Mouse (Mus musculus): ENCODE data around the gene Olfr1427. TPM values are rescaled to one million over a fixed set of nuclear protein-coding genes. Genes with fewer than 3 reads are reported as not detected.
"Not testable (repeated sequence)": the region's sequence is repeated elsewhere in the genome, so short reads cannot be mapped to it uniquely, and the experiment has no call there.

Gene Olfr1427
- polyA plus RNA-seq, 1 experiment from 2014 or later = not detected

DNA sequence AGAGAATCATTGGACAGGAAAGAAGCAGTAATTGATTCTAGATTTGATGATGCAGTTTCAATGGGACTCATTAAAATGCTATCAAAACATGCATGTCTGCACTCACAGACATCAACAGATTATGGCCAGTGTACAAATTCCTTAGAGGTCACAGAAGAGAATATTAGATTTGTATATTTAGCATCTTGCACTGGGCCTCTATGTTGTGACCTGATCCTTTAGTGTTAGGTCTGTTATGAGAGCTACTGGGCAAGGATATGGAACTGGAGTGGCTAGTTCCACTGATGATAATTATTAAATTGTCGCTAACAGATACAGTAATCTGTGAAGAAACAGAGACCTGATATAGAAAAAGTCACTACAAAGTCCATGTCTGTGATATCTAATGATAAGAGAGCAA, 11.2 kb downstream of the Olfr1427 start, which contains the start of gene Olfr1426:
Olfr1426 (minus strand) TSS at position 101 of the 400 bp plus-strand sequence.
- no peak within 1 kb of the TSS for H3K4me2 ChIP-seq (ENCODE audit: low read depth, low read length)
- H3K27me3 ChIP-seq (replicated peaks; ENCODE audit: control insufficient read depth, insufficient read depth, low read length) = no peaks in the 10 kb centered on the region
- no peaks in the 10 kb centered on the region for H3K4me1 ChIP-seq (ENCODE audit: control insufficient read depth, insufficient read depth, low read length)
- H3K4me3 ChIP-seq (ENCODE audit: low read depth, low read length) = no peak within 1 kb of the TSS
- H3K27ac ChIP-seq (replicated peaks; ENCODE audit: low read depth, low read length) = no peak within 1 kb of the TSS
- H3K9ac ChIP-seq (ENCODE audit: low read depth, low read length) = no peak within 1 kb of the TSS
- no peak for DNase-seq (ENCODE audit: low spot score)
- WGBS = 67% methylated on average over 1 of the region's 1 CpGs
- ATAC-seq (ENCODE audit: low read depth) = no peak
- no peaks in the 10 kb centered on the region for H3K36me3 ChIP-seq (ENCODE audit: control insufficient read depth, insufficient read depth, low read length)
- no peaks in the 10 kb centered on the region for H3K9me3 ChIP-seq (ENCODE audit: control insufficient read depth, low read length)

DNA sequence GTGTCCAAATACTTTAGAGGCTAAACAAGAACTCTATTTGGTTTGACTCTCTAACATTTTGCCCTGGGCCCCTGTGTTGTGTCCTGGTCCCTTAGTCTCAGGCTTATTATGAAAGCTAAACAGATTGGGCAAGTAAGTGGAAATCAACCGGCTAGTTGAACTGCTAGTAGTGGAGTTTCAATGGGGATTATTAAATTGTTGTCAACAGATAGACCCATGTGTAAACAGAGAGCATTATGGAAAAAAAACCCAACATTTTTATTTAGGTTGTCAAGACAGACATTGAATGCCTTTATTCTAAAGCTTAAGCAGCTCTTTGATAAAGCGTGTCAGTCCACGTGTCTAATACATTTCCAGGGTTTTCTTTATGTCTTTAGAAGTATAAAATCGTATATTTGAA, 25.5 kb downstream of the Olfr1427 start, which contains the start of gene Olfr1425:
Olfr1425 (minus strand) TSS at position 101 of the 400 bp plus-strand sequence.
- H3K4me3 ChIP-seq (ENCODE audit: low read depth, low read length); H3K27me3 ChIP-seq (replicated peaks; ENCODE audit: control insufficient read depth, insufficient read depth, low read length); H3K4me1 ChIP-seq (ENCODE audit: control insufficient read depth, insufficient read depth, low read length); ATAC-seq (ENCODE audit: low read depth); DNase-seq (ENCODE audit: low spot score); H3K4me2 ChIP-seq (ENCODE audit: low read depth, low read length); H3K9ac ChIP-seq (ENCODE audit: low read depth, low read length); H3K9me3 ChIP-seq (ENCODE audit: control insufficient read depth, low read length); H3K36me3 ChIP-seq (ENCODE audit: control insufficient read depth, insufficient read depth, low read length); H3K27ac ChIP-seq (replicated peaks; ENCODE audit: low read depth, low read length): not testable (repeated sequence)
- WGBS = 81% methylated on average over 4 of the region's 4 CpGs

DNA sequence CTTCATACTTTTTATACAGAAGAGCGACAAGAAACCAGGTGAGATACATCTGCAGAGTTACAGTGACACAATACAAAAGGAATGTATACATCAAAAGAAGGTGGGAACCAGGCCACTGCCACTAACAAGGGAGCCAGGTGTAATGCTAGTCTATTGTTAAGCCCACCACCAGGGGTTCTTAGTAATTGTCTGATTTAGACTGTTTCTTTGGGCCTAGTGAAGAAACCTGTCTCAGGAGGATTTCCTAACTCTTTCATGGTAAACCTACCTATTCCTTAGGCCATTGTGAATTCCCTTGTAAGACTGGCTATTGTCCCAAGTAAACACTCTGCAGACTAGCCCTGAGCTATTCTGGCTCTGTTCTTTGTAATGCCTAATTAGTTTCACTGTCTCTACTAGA, 33.6 kb downstream of the Olfr1427 start:
- not testable (repeated sequence) for H3K27me3 ChIP-seq (replicated peaks; ENCODE audit: control insufficient read depth, insufficient read depth, low read length); DNase-seq (ENCODE audit: low spot score); ATAC-seq (ENCODE audit: low read depth); H3K9me3 ChIP-seq (ENCODE audit: control insufficient read depth, low read length); H3K4me2 ChIP-seq (ENCODE audit: low read depth, low read length); H3K36me3 ChIP-seq (ENCODE audit: control insufficient read depth, insufficient read depth, low read length); H3K9ac ChIP-seq (ENCODE audit: low read depth, low read length); H3K27ac ChIP-seq (replicated peaks; ENCODE audit: low read depth, low read length); H3K4me3 ChIP-seq (ENCODE audit: low read depth, low read length); H3K4me1 ChIP-seq (ENCODE audit: control insufficient read depth, insufficient read depth, low read length)
- 84% methylated on average over 1 of the region's 1 CpGs for WGBS

DNA sequence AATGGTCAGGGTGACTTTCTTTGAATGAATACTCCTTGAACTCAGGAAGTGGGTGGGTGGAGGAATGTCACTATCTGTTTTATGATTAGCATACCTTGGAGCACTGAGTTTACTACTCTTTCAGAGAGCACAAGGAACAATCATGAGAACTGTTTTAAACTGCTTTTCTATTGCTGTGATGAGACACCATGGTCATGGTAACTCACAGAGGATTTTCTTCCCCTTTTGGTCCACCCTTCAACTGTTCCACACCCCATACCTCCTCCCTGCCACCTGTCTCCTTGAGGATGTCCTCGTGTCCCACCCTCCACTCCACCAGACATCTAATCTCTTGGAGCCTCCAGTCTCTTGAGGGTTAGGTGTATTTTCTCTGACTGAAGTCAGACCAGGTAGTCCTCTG, 35.3 kb downstream of the Olfr1427 start:
- not testable (repeated sequence) for H3K36me3 ChIP-seq (ENCODE audit: control insufficient read depth, insufficient read depth, low read length); H3K9ac ChIP-seq (ENCODE audit: low read depth, low read length); H3K4me3 ChIP-seq (ENCODE audit: low read depth, low read length); DNase-seq (ENCODE audit: low spot score); H3K27me3 ChIP-seq (replicated peaks; ENCODE audit: control insufficient read depth, insufficient read depth, low read length); ATAC-seq (ENCODE audit: low read depth); H3K9me3 ChIP-seq (ENCODE audit: control insufficient read depth, low read length); H3K27ac ChIP-seq (replicated peaks; ENCODE audit: low read depth, low read length); H3K4me1 ChIP-seq (ENCODE audit: control insufficient read depth, insufficient read depth, low read length); H3K4me2 ChIP-seq (ENCODE audit: low read depth, low read length)
- 64% methylated on average over 1 of the region's 1 CpGs for WGBS

DNA sequence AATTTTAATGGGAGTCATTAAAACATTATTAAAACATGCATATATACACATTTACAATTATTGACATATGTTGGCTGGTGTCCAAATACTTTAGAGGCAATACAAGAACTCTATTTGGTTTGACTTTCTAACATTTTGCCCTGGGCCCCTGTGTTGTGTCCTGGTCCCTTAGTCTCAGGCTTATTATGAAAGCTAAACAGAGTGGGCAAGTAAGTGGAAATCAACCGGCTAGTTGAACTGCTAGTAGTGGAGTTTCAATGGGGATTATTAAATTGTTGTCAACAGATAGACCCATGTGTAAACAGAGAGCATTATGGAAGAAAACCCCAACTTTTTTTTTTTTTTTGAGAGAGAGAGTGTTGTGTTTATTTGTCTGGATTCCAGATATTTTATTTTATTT, 40.6 kb downstream of the Olfr1427 start, which contains the start of gene Olfr1424:
Olfr1424 (minus strand) TSS at position 101 of the 400 bp plus-strand sequence.
- H3K9ac ChIP-seq (ENCODE audit: low read depth, low read length); H3K27me3 ChIP-seq (replicated peaks; ENCODE audit: control insufficient read depth, insufficient read depth, low read length); H3K4me2 ChIP-seq (ENCODE audit: low read depth, low read length); H3K27ac ChIP-seq (replicated peaks; ENCODE audit: low read depth, low read length); ATAC-seq (ENCODE audit: low read depth); H3K36me3 ChIP-seq (ENCODE audit: control insufficient read depth, insufficient read depth, low read length); H3K4me3 ChIP-seq (ENCODE audit: low read depth, low read length); H3K9me3 ChIP-seq (ENCODE audit: control insufficient read depth, low read length); H3K4me1 ChIP-seq (ENCODE audit: control insufficient read depth, insufficient read depth, low read length); DNase-seq (ENCODE audit: low spot score): not testable (repeated sequence)
- 90% methylated on average over 1 of the region's 1 CpGs for whole genome bisulfite sequencing

Other genes starting within 250 kb of the Olfr1427 start
- not detected in 2 replicates for gene Olfr1418, start 242.3 kb downstream of the Olfr1427 start, polyA plus RNA-seq (2014; fragmentation: Nextera tagmentation; extraction: Ambion mirVana)
- not detected in 2 replicates for gene Olfr1419, start 228.2 kb downstream of the Olfr1427 start, polyA plus RNA-seq (2014; fragmentation: Nextera tagmentation; extraction: Ambion mirVana)
- 0.19 and 0.22 TPM in 2 replicates for gene Olfr1420, start 216.8 kb downstream of the Olfr1427 start, polyA plus RNA-seq (2014; fragmentation: Nextera tagmentation; extraction: Ambion mirVana)
- 18.7 and 19.4 TPM in 2 replicates for gene Patl1, start 190.9 kb downstream of the Olfr1427 start, polyA plus RNA-seq (2014; fragmentation: Nextera tagmentation; extraction: Ambion mirVana)
- 9.0 and 10.1 TPM in 2 replicates for gene Osbp, start 137.4 kb downstream of the Olfr1427 start, polyA plus RNA-seq (2014; fragmentation: Nextera tagmentation; extraction: Ambion mirVana)
- gene Olfr1423, start 62.0 kb downstream of the Olfr1427 start, polyA plus RNA-seq (2014; fragmentation: Nextera tagmentation; extraction: Ambion mirVana) = not detected in 2 replicates
- gene Olfr1424, start 40.7 kb downstream of the Olfr1427 start, polyA plus RNA-seq (2014; fragmentation: Nextera tagmentation; extraction: Ambion mirVana) = not detected in 2 replicates
- gene Olfr1425, start 25.6 kb downstream of the Olfr1427 start, polyA plus RNA-seq (2014; fragmentation: Nextera tagmentation; extraction: Ambion mirVana) = not detected in 2 replicates
- gene Olfr1426, start 11.3 kb downstream of the Olfr1427 start, polyA plus RNA-seq (2014; fragmentation: Nextera tagmentation; extraction: Ambion mirVana) = not detected in 2 replicates
- 0.29 TPM in 1 of 2 replicates, not detected in the other for gene Olfr1428, start 12.6 kb upstream of the Olfr1427 start, polyA plus RNA-seq (2014; fragmentation: Nextera tagmentation; extraction: Ambion mirVana)
- gene Olfr76, start 19.9 kb upstream of the Olfr1427 start, polyA plus RNA-seq (2014; fragmentation: Nextera tagmentation; extraction: Ambion mirVana) = not detected in 2 replicates
- gene Olfr1555-ps1, start 66.8 kb upstream of the Olfr1427 start, polyA plus RNA-seq (2014; fragmentation: Nextera tagmentation; extraction: Ambion mirVana) = 0.14 TPM in 1 of 2 replicates, not detected in the other
- not detected in 2 replicates for gene Olfr1431, start 97.3 kb upstream of the Olfr1427 start, polyA plus RNA-seq (2014; fragmentation: Nextera tagmentation; extraction: Ambion mirVana)
- 0.19 TPM in 1 of 2 replicates, not detected in the other for gene Olfr1432, start 129.3 kb upstream of the Olfr1427 start, polyA plus RNA-seq (2014; fragmentation: Nextera tagmentation; extraction: Ambion mirVana)
- not detected in 2 replicates for gene Olfr262, start 138.3 kb upstream of the Olfr1427 start, polyA plus RNA-seq (2014; fragmentation: Nextera tagmentation; extraction: Ambion mirVana)
- gene Olfr235, start 157.7 kb upstream of the Olfr1427 start, polyA plus RNA-seq (2014; fragmentation: Nextera tagmentation; extraction: Ambion mirVana) = not detected in 2 replicates
- 0.15 TPM in 1 of 2 replicates, not detected in the other for gene Olfr1434, start 176.5 kb upstream of the Olfr1427 start, polyA plus RNA-seq (2014; fragmentation: Nextera tagmentation; extraction: Ambion mirVana)
- not detected in 2 replicates for gene Olfr1436, start 195.8 kb upstream of the Olfr1427 start, polyA plus RNA-seq (2014; fragmentation: Nextera tagmentation; extraction: Ambion mirVana)
- 0.28 TPM in 1 of 2 replicates, not detected in the other for gene Olfr1437, start 221.8 kb upstream of the Olfr1427 start, polyA plus RNA-seq (2014; fragmentation: Nextera tagmentation; extraction: Ambion mirVana)
- gene Olfr1438-ps1, start 232.6 kb upstream of the Olfr1427 start, polyA plus RNA-seq (2014; fragmentation: Nextera tagmentation; extraction: Ambion mirVana) = not detected in 2 replicates

Measured in embryonic facial prominence, embryonic 14.5 days (tissue).